Mouse (Mus musculus): ENCODE results near the gene Dppa4.
"Not testable (repeated sequence)": the region's sequence is repeated elsewhere in the genome, so short reads cannot be mapped to it uniquely, and the experiment has no call there.

Gene Dppa4

DNA sequence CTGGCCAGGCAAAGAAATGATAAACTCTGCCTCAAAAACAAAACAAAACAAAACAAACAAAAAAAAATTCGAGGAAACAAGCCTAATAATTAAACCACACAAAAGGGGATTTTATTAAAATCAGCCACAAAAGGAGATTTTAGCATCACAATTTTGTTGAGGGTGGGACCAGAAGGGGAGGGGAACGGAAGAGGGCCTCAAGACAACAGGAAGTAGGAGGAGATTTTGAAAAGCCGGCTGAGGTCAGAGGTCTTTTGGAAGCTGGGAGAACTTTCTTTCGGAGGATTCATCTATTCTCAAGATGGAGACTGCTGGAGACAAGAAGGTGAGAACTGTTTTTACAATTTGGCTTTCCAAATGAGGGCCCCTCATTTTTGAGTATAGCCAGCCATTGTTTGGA lies at the start of gene Dppa4:
Gene Dppa4 (plus strand): TSS at position 217 of the 400 bp plus-strand sequence.
- no peak for DNase-seq (ENCODE audit: low spot score in 2 of 2)

DNA sequence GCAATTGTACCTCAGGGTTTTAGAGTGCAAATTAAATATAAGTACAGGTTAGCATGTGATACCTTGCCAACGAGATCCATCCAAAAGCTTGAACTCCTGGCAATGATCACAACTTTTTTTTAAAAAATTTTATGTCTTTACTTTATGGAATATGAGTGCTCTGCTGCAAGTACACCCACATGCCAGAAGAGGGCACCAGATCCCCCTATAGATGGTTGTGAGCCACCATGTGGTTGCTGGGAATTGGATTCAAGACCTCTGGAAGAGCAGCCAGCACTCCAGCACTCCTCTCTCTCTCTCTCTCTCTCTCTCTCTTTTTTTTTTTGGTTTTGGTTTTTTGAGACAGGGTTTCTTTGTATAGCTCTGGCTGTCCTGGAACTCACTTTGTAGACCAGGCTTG lies 48.5 kb upstream of the Dppa4 start:
- no peak for DNase-seq (ENCODE audit: low spot score in 2 of 2)

DNA sequence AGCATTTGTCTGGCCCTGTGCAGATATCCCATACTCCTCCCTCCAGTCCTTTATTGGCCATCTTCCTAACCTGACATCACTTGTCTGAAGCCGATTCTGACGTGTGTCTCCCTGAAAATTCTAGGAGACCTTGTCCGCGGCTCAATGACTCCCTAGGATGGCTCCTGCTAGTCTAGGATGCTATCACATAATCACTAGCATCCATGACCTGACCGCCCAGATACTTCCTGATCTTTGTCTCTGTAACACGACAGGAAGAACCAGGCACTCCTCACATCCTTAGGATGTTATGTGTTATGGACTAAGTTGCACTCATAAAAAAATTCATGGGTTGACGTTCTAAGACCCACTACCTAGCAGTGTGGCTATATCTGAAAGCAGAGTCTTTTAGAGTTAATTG lies 45.9 kb upstream of the Dppa4 start:
- no peak for DNase-seq (ENCODE audit: low spot score in 2 of 2)

DNA sequence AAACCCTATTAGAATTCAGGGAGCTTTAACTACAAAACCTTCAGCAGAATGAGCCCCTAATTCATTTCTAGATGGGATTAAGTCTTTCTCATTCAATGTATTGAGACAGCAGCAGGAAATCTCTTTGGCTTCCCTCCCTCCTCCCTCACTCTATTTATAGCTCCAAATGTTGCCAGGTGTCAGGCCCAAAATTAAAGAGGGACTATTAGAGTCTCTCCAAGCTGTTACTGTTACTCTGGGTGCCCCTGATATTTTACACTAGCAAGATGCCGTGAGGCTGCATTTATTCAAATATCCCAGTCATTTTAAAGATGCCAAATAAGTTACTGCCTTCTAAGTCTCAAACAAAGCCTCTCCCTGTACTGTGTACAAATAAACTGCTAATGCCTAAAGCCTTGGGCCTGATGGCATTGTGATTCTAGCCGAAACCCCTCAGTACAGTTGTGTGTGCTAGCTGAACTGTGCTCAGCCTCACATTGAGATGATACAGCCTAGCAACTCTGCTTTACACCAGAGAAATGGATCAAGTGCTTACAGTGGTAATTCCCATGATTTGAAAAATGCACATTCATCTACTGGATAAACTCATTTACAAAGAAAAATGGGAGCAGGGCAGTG lies 36.4 kb upstream of the Dppa4 start:
- DNase-seq (ENCODE audit: low spot score in 2 of 2) = no peak

DNA sequence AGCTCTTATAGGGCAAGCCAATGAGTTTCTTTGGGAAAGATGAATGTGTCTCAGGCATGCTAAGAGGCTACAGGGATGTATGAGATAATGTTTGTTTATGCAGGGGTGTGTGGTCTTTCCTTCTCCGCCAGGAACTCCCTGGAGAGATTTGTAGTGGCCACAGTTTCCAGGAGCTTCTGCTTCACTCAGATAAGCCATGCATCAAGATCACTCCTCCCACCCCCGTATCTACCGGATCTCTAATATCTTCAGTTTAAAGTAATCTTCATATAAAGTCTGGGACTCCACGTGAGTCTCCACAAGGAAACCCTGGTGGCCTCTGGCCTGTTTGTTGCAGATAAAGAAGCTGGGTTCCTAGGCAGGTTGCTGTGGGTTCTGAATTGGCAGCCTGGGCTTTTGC lies 30.7 kb upstream of the Dppa4 start:
- no peak for DNase-seq (ENCODE audit: low spot score in 2 of 2)

DNA sequence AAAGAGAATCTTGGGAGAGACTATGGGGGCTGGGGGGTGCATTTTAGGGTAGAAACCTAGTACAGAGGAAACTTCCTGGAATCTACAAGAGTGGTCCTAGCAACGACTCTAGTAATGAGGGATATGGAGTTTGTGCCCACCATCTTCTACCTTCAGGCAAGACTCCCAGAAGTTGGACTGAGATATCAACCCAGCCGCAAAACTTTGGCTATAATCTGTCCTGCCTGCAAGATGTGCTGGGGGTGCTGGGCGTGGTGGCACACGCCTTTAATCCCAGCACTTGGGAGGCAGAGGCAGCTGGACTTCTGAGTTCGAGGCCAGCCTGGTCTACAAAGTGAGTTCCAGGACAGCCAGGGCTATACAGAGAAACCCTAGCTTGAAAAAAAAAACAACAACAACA lies 28.9 kb upstream of the Dppa4 start:
- DNase-seq (ENCODE audit: low spot score in 2 of 2) = no peak

- no peak for DNase-seq (ENCODE audit: low spot score in 2 of 2)
Observed at GRCm38 (mm10) chr16:48259519-48259918, 24.0 kb upstream of the Dppa4 start.

GRCm38 (mm10) chr16:48262901-48263300 lies 20.6 kb upstream of the Dppa4 start:
- no peak for DNase-seq (ENCODE audit: low spot score in 2 of 2)

GRCm38 (mm10) chr16:48265856-48266255 lies 17.7 kb upstream of the Dppa4 start:
- DNase-seq (ENCODE audit: low spot score in 2 of 2) = no peak

- no peak for DNase-seq (ENCODE audit: low spot score in 2 of 2)
Observed at GRCm38 (mm10) chr16:48276940-48277339, 6.6 kb upstream of the Dppa4 start.

GRCm38 (mm10) chr16:48280883-48281282 lies 2.6 kb upstream of the Dppa4 start:
- no peak for DNase-seq (ENCODE audit: low spot score in 2 of 2)

DNA sequence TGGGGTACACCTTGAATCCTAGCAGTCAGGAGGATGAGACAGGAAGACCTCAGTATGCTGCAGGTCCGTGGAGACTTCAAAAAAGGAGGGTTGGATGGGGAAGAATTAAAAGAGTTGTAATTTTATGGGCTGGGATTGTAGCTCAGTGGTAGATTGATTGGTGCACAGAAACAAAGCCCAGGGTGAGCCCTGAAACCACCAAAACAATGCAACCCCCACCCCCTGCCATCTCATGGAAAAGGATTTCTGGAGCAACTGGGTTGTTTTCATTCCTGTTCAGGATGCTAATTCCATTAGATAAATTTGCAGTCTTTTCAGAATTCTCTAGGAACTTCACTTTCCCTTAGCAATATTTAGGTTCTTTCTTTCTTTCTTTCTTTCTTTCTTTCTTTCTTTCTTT lies 732 bp upstream of the Dppa4 start:
- no peak for DNase-seq (ENCODE audit: low spot score in 2 of 2)

DNA sequence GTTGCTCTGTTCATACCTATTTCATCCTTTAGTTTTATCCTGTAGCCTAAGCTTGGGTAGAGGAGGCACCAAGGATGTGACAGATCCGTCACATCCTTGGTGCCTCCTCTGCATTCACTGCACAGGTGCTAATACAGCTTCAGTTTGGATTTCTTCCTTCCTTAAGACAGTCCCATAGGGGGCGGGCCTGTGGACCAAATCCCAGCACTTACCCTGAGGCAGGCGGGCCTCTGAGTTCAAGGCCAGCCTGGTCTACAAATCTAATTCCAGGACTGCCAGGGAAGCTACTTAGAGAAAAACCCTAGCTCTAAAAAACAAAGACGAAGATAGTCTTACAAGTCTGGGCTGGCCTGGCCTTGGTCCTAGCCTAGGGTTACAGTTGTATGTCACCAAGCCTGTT lies 2.0 kb downstream of the Dppa4 start:
- no peak for DNase-seq (ENCODE audit: low spot score in 2 of 2)

- no peak for DNase-seq (ENCODE audit: low spot score in 2 of 2)
Observed at GRCm38 (mm10) chr16:48297384-48298136, 14.0 kb downstream of the Dppa4 start.

DNA sequence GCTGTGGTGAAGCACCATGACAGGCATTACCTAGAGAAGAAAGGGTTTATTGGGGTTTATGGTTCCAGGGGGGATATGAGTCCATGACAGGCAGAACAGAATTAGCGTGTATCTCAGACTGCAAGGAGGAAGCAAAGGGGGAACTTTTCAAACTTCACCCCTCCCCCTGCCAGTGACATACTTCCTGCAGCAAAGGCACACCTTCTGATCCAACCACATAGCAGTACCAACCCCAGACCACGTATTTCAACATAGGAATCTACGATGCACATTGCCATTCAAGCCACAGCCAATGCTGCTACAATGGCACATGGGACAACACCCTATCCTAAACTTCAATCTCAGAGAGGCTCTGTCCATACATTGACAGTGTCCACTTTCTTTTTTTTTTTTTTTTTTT lies 16.4 kb downstream of the Dppa4 start:
- no peak for DNase-seq (ENCODE audit: low spot score in 2 of 2)

DNA sequence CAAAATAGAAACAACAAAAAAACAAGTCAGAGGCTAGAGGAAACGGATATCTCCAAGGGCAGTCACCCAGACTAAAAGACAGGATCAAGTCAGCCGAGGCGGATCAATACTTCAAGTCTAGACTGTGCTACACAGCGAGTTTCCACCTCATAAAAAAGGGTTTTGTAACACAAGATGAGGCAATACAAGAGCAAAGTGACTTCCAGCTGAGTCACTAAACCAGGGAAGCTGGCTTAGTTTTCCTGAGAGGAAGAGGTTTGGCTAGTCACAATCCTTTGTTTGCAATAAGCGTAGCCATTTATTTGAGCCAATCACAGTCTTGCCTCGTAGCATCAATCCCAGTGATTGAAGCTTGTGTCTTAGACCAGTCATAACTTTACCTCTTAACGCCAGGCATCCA lies 20.0 kb downstream of the Dppa4 start, which contains the start of gene Dppa2:
Gene Dppa2 (plus strand): TSS at position 400 of the 400 bp plus-strand sequence.
- DNase-seq (ENCODE audit: low spot score in 2 of 2) = no peak

GRCm38 (mm10) chr16:48303983-48304382 lies 20.4 kb downstream of the Dppa4 start:
- DNase-seq (ENCODE audit: low spot score in 2 of 2) = no peak

GRCm38 (mm10) chr16:48308916-48309315 lies 25.4 kb downstream of the Dppa4 start:
- DNase-seq (ENCODE audit: low spot score in 2 of 2) = not testable (repeated sequence)

DNA sequence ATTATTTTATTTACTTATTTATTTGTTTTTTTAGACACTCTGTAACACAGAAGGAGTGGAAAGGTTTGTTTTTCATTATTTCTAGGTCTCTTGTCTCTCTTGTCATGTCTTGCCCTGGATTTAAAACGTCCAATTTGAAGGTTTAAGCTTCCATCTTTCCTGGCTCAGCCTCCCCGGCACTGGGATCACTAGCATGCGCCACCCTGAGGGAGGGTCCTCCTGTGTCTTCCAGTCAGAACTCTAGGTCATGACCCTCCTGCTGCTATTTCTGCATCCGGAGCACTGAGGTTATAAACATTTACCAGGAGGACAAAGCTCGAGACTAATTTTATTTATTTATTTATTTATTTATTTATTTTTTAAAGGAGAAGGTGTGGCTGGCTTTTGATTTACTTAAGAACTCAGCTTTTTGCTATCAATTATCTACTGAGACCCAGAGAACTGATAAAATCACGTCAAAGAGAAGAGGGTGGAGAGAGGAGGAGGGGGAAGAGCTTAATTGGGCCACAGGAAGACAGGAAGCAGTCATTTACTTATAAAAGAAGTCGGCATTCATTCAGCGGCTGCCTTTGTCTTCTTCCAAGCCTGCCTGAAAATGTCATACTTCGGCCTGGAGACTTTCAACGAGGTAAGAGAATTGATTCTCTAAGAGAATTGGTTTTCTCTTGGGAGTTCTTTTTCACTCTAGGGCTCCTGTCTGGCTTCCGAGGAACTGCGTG lies 26.5 kb downstream of the Dppa4 start:
- DNase-seq (ENCODE audit: low spot score in 2 of 2) = no peak

GRCm38 (mm10) chr16:48315294-48315693 lies 31.8 kb downstream of the Dppa4 start:
- no peak for DNase-seq (ENCODE audit: low spot score in 2 of 2)

DNA sequence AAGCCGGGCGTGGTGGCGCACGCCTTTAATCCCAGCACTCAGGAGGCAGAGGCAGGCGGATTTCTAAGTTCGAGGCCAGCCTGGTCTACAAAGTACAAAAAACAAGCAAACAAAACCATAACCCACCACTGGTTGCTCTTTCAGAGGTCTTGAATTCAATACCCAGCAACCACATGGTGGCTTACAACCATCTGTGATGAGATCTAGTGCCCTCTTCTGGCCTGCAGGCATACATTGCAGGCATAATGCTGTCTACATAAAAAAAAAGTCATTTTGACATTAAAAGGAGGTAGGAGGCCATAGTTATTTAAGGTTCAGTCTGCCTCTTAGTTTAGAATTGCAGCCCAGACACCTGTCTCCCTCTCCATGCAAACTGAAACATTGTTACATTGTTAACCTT lies 37.2 kb downstream of the Dppa4 start:
- DNase-seq (ENCODE audit: low spot score in 2 of 2) = no peak

GRCm38 (mm10) chr16:48323133-48323532 lies 39.6 kb downstream of the Dppa4 start:
- no peak for DNase-seq (ENCODE audit: low spot score in 2 of 2)
